Comparison of ENCODE assay signal across 18 mouse cellular contexts in the genomic region with DNA sequence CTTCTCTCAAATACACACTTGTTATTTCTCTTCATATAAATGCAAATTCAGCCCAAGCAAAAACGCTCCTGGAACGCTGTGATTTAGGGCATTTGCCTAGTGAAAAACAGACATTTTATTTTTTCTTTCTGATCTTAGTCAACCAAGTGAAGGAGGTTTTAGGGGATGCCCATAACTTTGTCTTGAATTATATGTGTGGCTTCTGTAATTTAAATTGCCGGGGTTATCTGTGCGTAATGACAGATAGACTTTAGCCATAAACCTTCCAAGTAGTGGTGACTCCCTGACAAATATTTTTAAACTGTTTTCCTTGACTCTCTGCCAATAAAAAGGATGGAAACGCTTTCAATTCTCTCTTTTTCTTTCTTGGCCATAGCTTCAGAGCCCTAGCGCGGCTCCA.
"Had no signal": no experiment of that assay in that cellular context is flagged by ENCODE, and none has a peak within 500 bp of the region (broad histone marks: within the 10 kb centered on the region; RNA-seq: fewer than 3 reads in every experiment).

No protein-coding gene starts in this region.

- H3K4me1 ChIP-seq: midbrain, embryonic 10.5 days; midbrain, embryonic 12.5 days; neural tube, embryonic 13.5 days; neural tube, embryonic 15.5 days had no signal

- H3K4me2 ChIP-seq: midbrain, embryonic 12.5 days; neural tube, embryonic 13.5 days; neural tube, embryonic 15.5 days had no signal

- H3K27me3 ChIP-seq: midbrain, embryonic 12.5 days; neural tube, embryonic 13.5 days; neural tube, embryonic 15.5 days had no signal

- H3K9me3 ChIP-seq: midbrain, embryonic 10.5 days; midbrain, embryonic 12.5 days; neural tube, embryonic 13.5 days; neural tube, embryonic 15.5 days had no signal

- H3K4me3 ChIP-seq: midbrain, embryonic 10.5 days; midbrain, embryonic 12.5 days; myocyte; neural tube, embryonic 13.5 days; neural tube, embryonic 15.5 days had no signal

- H3K9ac ChIP-seq: midbrain, embryonic 12.5 days; neural tube, embryonic 13.5 days; neural tube, embryonic 15.5 days had no signal

- DNase-seq: lung, adult 2 months; lung, postnatal 10 days; lung, postnatal 4 days; midbrain, embryonic 14.5 days; retina, postnatal 1 day; right cerebral cortex, adult 18-20 months; right cerebral cortex, postnatal 25 days; right cerebral cortex, postnatal 4 days; spleen, adult 18-20 months; thymus, adult 18-20 months; thymus, postnatal 14 days; thymus, postnatal 36 days had no signal

- H3K27ac ChIP-seq: midbrain, embryonic 10.5 days; midbrain, embryonic 12.5 days; neural tube, embryonic 13.5 days; neural tube, embryonic 15.5 days had no signal

- H3K36me3 ChIP-seq: midbrain, embryonic 10.5 days; midbrain, embryonic 12.5 days; neural tube, embryonic 13.5 days; neural tube, embryonic 15.5 days had no signal

- ATAC-seq: midbrain, embryonic 16.5 days had no signal
